Mouse (Mus musculus) heart, embryonic 11.5 days (tissue): ENCODE results near the gene Atf6. TPM values are rescaled to one million over a fixed set of nuclear protein-coding genes. Genes with fewer than 3 reads are reported as not detected.
A peak's percentile ranks its signal among the peaks of the same experiment; 100 is the strongest.

Experiments used
- ATAC-seq: fragments of 200-750 bp; cut with Nextera tagmentation; replicated peaks from 2 replicates; pipeline ENCODE4 v1.8.0; 2017; ENCODE audit warnings: moderate library complexity; ENCODE audit not compliant: insufficient number of reproducible peaks, low FRiP score, low TSS enrichment
- H3K27ac ChIP-seq: fragments of 300-500 bp; sonication (generic); 2 replicates; pipeline ENCODE4 v1.5.1; 2014; ENCODE audit warnings: mild to moderate bottlenecking, low read depth, low read length
- H3K27me3 ChIP-seq: fragments of 300-500 bp; sonication (generic); 2 replicates; pipeline ENCODE4 v1.6.1; 2014; ENCODE audit warnings: mild to moderate bottlenecking, low read length, mixed read lengths; ENCODE audit not compliant: control insufficient read depth, insufficient read depth
- H3K36me3 ChIP-seq: fragments of 300-500 bp; sonication (generic); 2 replicates; pipeline ENCODE4 v1.6.1; 2014; ENCODE audit warnings: mild to moderate bottlenecking, low read length, moderate library complexity, mixed read lengths; ENCODE audit not compliant: control insufficient read depth, insufficient read depth
- H3K4me1 ChIP-seq: fragments of 300-500 bp; sonication (generic); 2 replicates; pipeline ENCODE4 v1.6.1; 2014; ENCODE audit warnings: low read length; ENCODE audit not compliant: control insufficient read depth, insufficient read depth
- H3K4me2 ChIP-seq: fragments of 300-500 bp; sonication (generic); 2 replicates; pipeline ENCODE4 v1.6.1; 2014; ENCODE audit warnings: mild to moderate bottlenecking, moderate library complexity
- H3K4me3 ChIP-seq: fragments of 300-500 bp; sonication (generic); 2 replicates; pipeline ENCODE4 v1.5.1; 2014; ENCODE audit warnings: low read depth, low read length
- H3K9ac ChIP-seq: fragments of 300-500 bp; sonication (generic); 2 replicates; pipeline ENCODE4 v1.6.1; 2014; ENCODE audit warnings: mild to moderate bottlenecking, low read depth, low read length, moderate library complexity
- H3K9me3 ChIP-seq: fragments of 300-500 bp; sonication (generic); replicated peaks from 2 replicates; pipeline ENCODE4 v1.6.1; 2016; ENCODE audit warnings: low read length; ENCODE audit not compliant: control insufficient read depth
- WGBS: fragments of 180-500 bp; shearing (Covaris S2); extraction: QIAGEN DNeasy Blood & Tissue Kit; methylation state at CpG from one replicate; pipeline ENCODE4 v1.1.7; 2014; ENCODE audit not compliant: insufficient replicate concordance; 5-methylcytosine and 5-hydroxymethylcytosine counted together
- polyA plus RNA-seq: library from polyadenylated mRNA; unstranded; fragments of >200 nt; fragmentation: Nextera tagmentation; extraction: Ambion mirVana; gene quantifications from 2 replicates; pipeline ENCODE4 v1.2.1, GENCODE M21; 2014

The Atf6 gene
- polyA plus RNA-seq, 1 experiment from 2014 or later: 13.7 TPM

- Histone ChIP-seq H3K4me3 (no peak overlapping the region), H3K27ac (no peak overlapping the region), H3K27me3 (no peaks in the 10 kb centered on the region), H3K4me2 (no peak overlapping the region), H3K9ac (no peak overlapping the region), H3K36me3 (peaks cover 4% of the 10 kb centered on the region; the same call in 1 of the 2 replicates), H3K9me3 (no peaks in the 10 kb centered on the region), H3K4me1 (0 out of 2 replicates have a peak, but pooled peaks cover 4% of the 10 kb centered on the region)
- no peak for ATAC-seq
- 87% methylated on average over 8 of the region's 8 CpGs for WGBS
These were observed 158.1 kb downstream of the Atf6 start for GRCm38 (mm10) chr1:170709481-170709880.

DNA sequence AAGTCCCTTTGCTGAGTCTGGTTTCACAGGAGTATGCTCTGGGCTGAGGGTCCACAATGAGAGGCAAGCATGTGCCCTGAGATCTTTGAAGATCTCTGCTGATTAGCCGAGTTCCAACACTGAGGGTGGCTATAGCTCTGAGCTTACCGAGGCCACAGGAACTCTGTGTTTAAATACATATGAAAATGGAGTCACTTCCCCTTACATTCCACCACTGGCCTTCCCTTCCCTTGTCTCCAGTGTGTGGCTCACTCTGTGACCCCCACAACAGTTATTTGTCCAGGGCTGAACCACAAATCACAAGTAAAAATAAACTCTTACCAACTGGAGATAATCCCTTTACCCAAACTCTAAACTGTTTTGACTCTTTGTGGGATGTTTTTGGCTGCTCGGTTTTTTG is 158.5 kb downstream of the Atf6 start:
- ATAC-seq: no peak
- Histone ChIP-seq H3K9ac (no peak overlapping the region), H3K27me3 (no peaks in the 10 kb centered on the region), H3K36me3 (peaks cover 4% of the 10 kb centered on the region; the same call in 1 of the 2 replicates), H3K9me3 (no peaks in the 10 kb centered on the region), H3K4me3 (no peak overlapping the region), H3K4me1 (0 out of 2 replicates have a peak, but pooled peaks cover 4% of the 10 kb centered on the region), H3K4me2 (no peak overlapping the region), H3K27ac (0 out of 2 replicates have a peak overlapping the region, but pooled peaks have one; percentile 22)
- 70% methylated on average over 3 of the region's 3 CpGs for WGBS

DNA sequence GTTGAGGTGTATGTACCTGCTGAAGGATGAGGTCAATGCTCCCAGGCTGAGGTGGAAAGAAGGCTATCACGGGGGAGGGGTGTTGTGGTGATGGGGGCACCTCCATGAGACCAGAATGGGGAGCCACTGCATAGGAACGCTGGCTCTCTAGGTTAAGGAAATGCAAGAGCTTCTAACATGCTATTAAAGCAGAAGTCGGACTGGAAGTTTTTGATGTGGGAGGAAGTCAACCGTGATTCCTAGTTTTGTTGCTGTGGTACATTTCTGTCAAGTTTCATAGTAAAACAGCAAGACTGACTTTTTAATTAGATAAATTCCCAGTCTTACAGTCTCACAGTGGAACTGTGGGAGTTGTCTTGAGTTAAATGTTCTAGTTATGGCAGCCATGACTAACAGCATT is 161.5 kb downstream of the Atf6 start:
- no peak for ATAC-seq
- H3K27ac ChIP-seq: no peak overlapping the region
- H3K4me3 ChIP-seq: no peak overlapping the region
- H3K9me3 ChIP-seq: no peaks in the 10 kb centered on the region
- no peak overlapping the region for H3K9ac ChIP-seq
- H3K4me2 ChIP-seq: no peak overlapping the region
- H3K36me3 ChIP-seq: peaks cover 4% of the 10 kb centered on the region; the same call in 1 of the 2 replicates
- no peaks in the 10 kb centered on the region for H3K27me3 ChIP-seq
- 0 out of 2 replicates have a peak, but pooled peaks cover 8% of the 10 kb centered on the region for H3K4me1 ChIP-seq
- WGBS: 87% methylated on average over 4 of the region's 4 CpGs

- peaks cover 4% of the 10 kb centered on the region; the same call in 1 of the 2 replicates for H3K36me3 ChIP-seq
- no peak overlapping the region for H3K27ac ChIP-seq
- H3K27me3 ChIP-seq: no peaks in the 10 kb centered on the region
- 0 out of 2 replicates have a peak, but pooled peaks cover 8% of the 10 kb centered on the region for H3K4me1 ChIP-seq
- no peak overlapping the region for H3K4me2 ChIP-seq
- no peak for ATAC-seq
- 67% methylated on average over 4 of the region's 4 CpGs for whole genome bisulfite sequencing
- H3K9ac ChIP-seq: no peak overlapping the region
- no peak overlapping the region for H3K4me3 ChIP-seq
- no peaks in the 10 kb centered on the region for H3K9me3 ChIP-seq
These were observed 162.5 kb downstream of the Atf6 start for GRCm38 (mm10) chr1:170704911-170705594.

DNA sequence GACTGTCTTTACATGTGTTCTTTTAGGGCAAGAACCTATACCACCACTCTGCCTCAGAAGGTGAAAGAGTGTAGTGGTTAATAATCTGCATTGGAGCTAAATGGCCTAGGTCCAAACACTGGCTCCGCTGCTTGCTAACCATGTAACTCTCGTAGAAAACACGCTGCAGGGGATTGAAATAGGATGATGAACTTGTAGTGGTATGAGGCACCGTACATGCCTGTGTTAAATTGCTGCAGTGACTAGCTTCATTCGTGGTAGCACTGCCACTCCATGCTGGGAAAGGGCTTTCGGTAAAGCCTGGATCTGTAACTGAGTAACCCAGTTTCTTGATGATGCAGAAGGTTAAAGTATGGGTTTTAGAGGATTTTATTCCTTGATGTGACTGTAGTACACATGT is 163.5 kb downstream of the Atf6 start:
- Histone ChIP-seq H3K9me3 (no peaks in the 10 kb centered on the region), H3K27ac (no peak overlapping the region), H3K9ac (no peak overlapping the region), H3K27me3 (no peaks in the 10 kb centered on the region), H3K4me1 (0 out of 2 replicates have a peak, but pooled peaks cover 6% of the 10 kb centered on the region), H3K4me3 (no peak overlapping the region), H3K4me2 (no peak overlapping the region), H3K36me3 (peaks cover 4% of the 10 kb centered on the region; the same call in 1 of the 2 replicates)
- no peak for ATAC-seq
- WGBS: 90% methylated on average over 6 of the region's 6 CpGs

GRCm38 (mm10) chr1:170702958-170703357 is 164.6 kb downstream of the Atf6 start:
- Histone ChIP-seq H3K9me3 (no peaks in the 10 kb centered on the region), H3K4me2 (no peak overlapping the region), H3K27me3 (no peaks in the 10 kb centered on the region), H3K9ac (no peak overlapping the region), H3K36me3 (no peaks in the 10 kb centered on the region), H3K4me3 (no peak overlapping the region), H3K4me1 (0 out of 2 replicates have a peak, but pooled peaks cover 5% of the 10 kb centered on the region), H3K27ac (no peak overlapping the region)
- WGBS: 84% methylated on average over 6 of the region's 6 CpGs
- no peak for ATAC-seq

- Histone ChIP-seq H3K27me3 (no peaks in the 10 kb centered on the region), H3K4me3 (no peak overlapping the region), H3K9me3 (no peaks in the 10 kb centered on the region), H3K27ac (no peak overlapping the region), H3K4me1 (0 out of 2 replicates have a peak, but pooled peaks cover 3% of the 10 kb centered on the region), H3K36me3 (no peaks in the 10 kb centered on the region), H3K4me2 (no peak overlapping the region), H3K9ac (no peak overlapping the region)
- 70% methylated on average over 2 of the region's 2 CpGs for WGBS
- no peak for ATAC-seq
These were observed 165.3 kb downstream of the Atf6 start for GRCm38 (mm10) chr1:170702263-170702662.

DNA sequence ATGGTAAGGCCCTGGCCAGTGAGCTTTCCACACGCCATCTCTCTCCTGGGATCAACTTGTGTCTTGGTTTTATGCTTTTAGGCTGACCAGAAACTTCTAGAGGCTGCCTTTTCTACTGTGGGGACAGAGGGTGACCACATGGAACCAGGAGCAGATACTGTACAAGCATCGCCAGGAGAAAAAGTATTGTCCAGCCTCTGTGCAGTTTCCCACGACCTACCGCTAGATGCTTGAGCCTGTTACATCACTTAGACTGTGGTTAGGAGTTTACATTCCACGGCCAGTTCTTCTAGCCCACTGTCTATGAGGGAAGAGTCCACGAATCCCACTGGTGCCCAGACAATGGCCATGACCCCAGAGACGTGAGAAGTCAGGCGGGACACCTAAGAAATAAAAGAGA is 166.0 kb downstream of the Atf6 start:
- Histone ChIP-seq H3K9ac (no peak overlapping the region), H3K4me3 (no peak overlapping the region), H3K27me3 (no peaks in the 10 kb centered on the region), H3K4me2 (no peak overlapping the region), H3K27ac (no peak overlapping the region), H3K4me1 (0 out of 2 replicates have a peak, but pooled peaks cover 3% of the 10 kb centered on the region), H3K36me3 (no peaks in the 10 kb centered on the region), H3K9me3 (no peaks in the 10 kb centered on the region)
- ATAC-seq: no peak
- 82% methylated on average over 8 of the region's 8 CpGs for WGBS

GRCm38 (mm10) chr1:170701178-170701577 is 166.4 kb downstream of the Atf6 start:
- H3K36me3 ChIP-seq: no peaks in the 10 kb centered on the region
- no peaks in the 10 kb centered on the region for H3K9me3 ChIP-seq
- H3K4me1 ChIP-seq: 0 out of 2 replicates have a peak, but pooled peaks cover 3% of the 10 kb centered on the region
- ATAC-seq: no peak
- no peak overlapping the region for H3K27ac ChIP-seq
- no peaks in the 10 kb centered on the region for H3K27me3 ChIP-seq
- H3K9ac ChIP-seq: no peak overlapping the region
- no peak overlapping the region for H3K4me2 ChIP-seq
- 60% methylated on average over 3 of the region's 3 CpGs for WGBS
- no peak overlapping the region for H3K4me3 ChIP-seq
